Mouse (Mus musculus) liver, embryonic 14.5 days (tissue): ENCODE measurements around the gene Fgfr2.

Experiments used
- CTCF ChIP-seq: IDR thresholded peaks from 2 replicates; pipeline ENCODE4 v1.5.1; 2016; ENCODE audit warnings: antibody characterized with exemption, low read depth, control low read depth
- EP300 ChIP-seq: IDR thresholded peaks from 2 replicates; pipeline ENCODE4 v1.6.1; 2016; ENCODE audit warnings: antibody characterized with exemption, low read depth

DNA sequence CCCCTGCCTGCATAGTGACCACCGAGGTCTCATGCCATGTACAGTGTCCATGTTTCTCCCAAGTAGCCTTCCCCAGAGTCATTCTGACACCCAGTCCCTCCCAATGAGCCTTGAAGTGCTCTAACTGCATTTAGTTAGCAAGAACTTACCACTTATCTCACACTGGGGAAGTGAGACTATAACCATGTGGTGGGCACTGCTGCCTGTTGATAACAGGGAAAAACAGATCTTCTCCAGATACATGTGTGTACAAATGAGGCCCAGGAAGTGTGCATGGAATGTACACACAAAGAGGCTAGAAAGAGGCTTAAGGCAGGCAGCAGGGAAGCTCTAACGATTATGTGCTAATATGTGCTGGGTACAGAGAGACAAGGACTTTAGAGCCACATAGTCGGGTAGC, 629.5 kb downstream of the Fgfr2 start:
- no peak for TF ChIP-seq CTCF
- TF ChIP-seq EP300, result peak; percentile 94
